In genomic region chrX:160179032-160179431, GRCm38 (mm10) we compare ENCODE assay signal across 18 mouse cellular contexts. TPM values are rescaled to one million over a fixed set of nuclear protein-coding genes. Genes with fewer than 3 reads are reported as not detected.
DNase-seq lines count a peak whose midpoint lies in the region; ATAC-seq and TF ChIP-seq lines count a peak whose summit lies in the region.
"Had no signal": no experiment of that assay in that cellular context is flagged by ENCODE, and none has a peak within 500 bp of the region (broad histone marks: within the 10 kb centered on the region; RNA-seq: fewer than 3 reads in every experiment).

No protein-coding gene starts in this region.

- no peak for TF ChIP-seq EP300 in heart, adult 2 months (IDR thresholded peaks at IDR 0.05; ENCODE audit: insufficient read depth, low read depth, low read length)

- no peak for TF ChIP-seq POLR2A in heart, adult 2 months (IDR thresholded peaks at IDR 0.05; ENCODE audit: insufficient read depth, low read depth, low read length)

- no peaks in the 10 kb centered on the region for H3K27me3 ChIP-seq in heart, adult 2 months (ENCODE audit: control insufficient read depth, insufficient read depth, low read length)
- H3K27me3 ChIP-seq: stomach, embryonic 15.5 days had no signal

- 62% methylated on average over 3 of the region's 3 CpGs for WGBS in heart, adult 2 months

- no peaks in the 10 kb centered on the region for H3K36me3 ChIP-seq in heart, adult 2 months (ENCODE audit: control insufficient read depth, insufficient read depth, low read length)
- H3K36me3 ChIP-seq in ES-E14 (ENCODE audit: control insufficient read depth, insufficient read depth, low read length, poor library complexity, severe bottlenecking) = no peaks in the 10 kb centered on the region
- H3K36me3 ChIP-seq: limb, embryonic 15.5 days; stomach, embryonic 15.5 days had no signal

- in situ Hi-C loops in ES-E14 (cut with MboI; ENCODE audit: low sequenced_read_pairs in 2 of 2, unreplicated experiment in 2 of 2) = loop anchor here in 1 of 2 experiments (25.0 kb wide), 2 partner anchors 433 to 858 kb away; no protein-coding TSS in a partner anchor

- DNase-seq in heart, adult 2 months = no peak
- DNase-seq in heart, adult 11 months = no peak
- no peak for DNase-seq in left cerebral cortex, adult 2 months (ENCODE audit: extremely low spot score in 1 of 2, low spot score in 2 of 2)
- DNase-seq in left cerebral cortex, adult 18-20 months (ENCODE audit: low spot score in 2 of 2) = no peak
- DNase-seq in 416B (ENCODE audit: low read depth) (peak; percentile 1), ES-E14 (ENCODE audit: low read depth, low spot score) (no peak)
- no peak for DNase-seq in spleen, adult 18-20 months
- DNase-seq: cerebellum, adult 11-12 months; gastrocnemius, postnatal 36 days; kidney, adult 11 months; retina, postnatal 1 day; thymus, postnatal 36 days had no signal

- TF ChIP-seq CTCF in heart, adult 2 months (IDR thresholded peaks at IDR 0.05) = peak; percentile 45
- TF ChIP-seq CTCF in left cerebral cortex, adult 2 months (IDR thresholded peaks at IDR 0.05) = peak; percentile 41

- H3K4me1 ChIP-seq in heart, adult 2 months (ENCODE audit: control insufficient read depth, insufficient read depth, low read length) = no peaks in the 10 kb centered on the region
- H3K4me1 ChIP-seq in ES-E14 (ENCODE audit: control insufficient read depth in 2 of 2, insufficient read depth in 2 of 2, low read length in 2 of 2, poor library complexity in 1 of 2) = no peaks in the 10 kb centered on the region
- H3K4me1 ChIP-seq: limb, embryonic 15.5 days; stomach, embryonic 15.5 days had no signal

- H3K79me2 ChIP-seq in heart, adult 2 months (replicated peaks; ENCODE audit: control insufficient read depth, insufficient read depth, low read length) = no peaks in the 10 kb centered on the region

- H3K27ac ChIP-seq in heart, adult 2 months = no peak overlapping the region
- no peak overlapping the region for H3K27ac ChIP-seq in left cerebral cortex, adult 2 months
- H3K27ac ChIP-seq in ES-E14 (ENCODE audit: insufficient read depth, low read depth, low read length, poor library complexity, severe bottlenecking) = no peak overlapping the region
- H3K27ac ChIP-seq: limb, embryonic 15.5 days; stomach, embryonic 15.5 days had no signal

- H3K9ac ChIP-seq in heart, adult 2 months (ENCODE audit: low read depth, low read length) = no peak overlapping the region
- H3K9ac ChIP-seq in ES-E14 (ENCODE audit: insufficient read depth, low read depth, low read length, poor library complexity, severe bottlenecking) = no peak overlapping the region
- H3K9ac ChIP-seq: limb, embryonic 15.5 days; stomach, embryonic 15.5 days had no signal

- no peak for ATAC-seq in inflammation-experienced regulatory T-cells, adult 6 months
- ATAC-seq: forebrain, embryonic 16.5 days; lung, postnatal 0 days had no signal

- no peaks in the 10 kb centered on the region for H3K9me3 ChIP-seq in ES-E14 (ENCODE audit: control insufficient read depth, insufficient read depth, low read depth, low read length)
- H3K9me3 ChIP-seq: limb, embryonic 15.5 days; stomach, embryonic 15.5 days had no signal

- intact Hi-C loops in heart, adult 2 months (cut with DNase I) = no loop called here
- intact Hi-C loops in left cerebral cortex, adult 2 months (cut with DNase I) = no loop called here

- no peak overlapping the region for H3K4me3 ChIP-seq in heart, adult 2 months
- no peak overlapping the region for H3K4me3 ChIP-seq in left cerebral cortex, adult 2 months
- no peak overlapping the region for H3K4me3 ChIP-seq in ES-E14 (ENCODE audit: insufficient read depth in 1 of 2, low read depth in 1 of 2, low read length in 2 of 2, poor library complexity in 1 of 2, severe bottlenecking in 1 of 2)
- H3K4me3 ChIP-seq: limb, embryonic 15.5 days; myocyte; stomach, embryonic 15.5 days had no signal

TF ChIP-seq in ES-E14, 5 proteins besides CTCF, POLR2A, EP300 and RAD21:
- no peak for TF ChIP-seq ZC3H11A (IDR thresholded peaks at IDR 0.05; ENCODE audit: borderline replicate concordance, low read depth, low read length)
- no peak for TF ChIP-seq CHD2 (IDR thresholded peaks at IDR 0.05; ENCODE audit: low read depth, low read length)
- TF ChIP-seq HCFC1 (IDR thresholded peaks at IDR 0.05; ENCODE audit: borderline replicate concordance, insufficient read depth, low read length) = no peak
- peak; percentile 78 for TF ChIP-seq MAFK (IDR thresholded peaks at IDR 0.05; ENCODE audit: insufficient read depth, low read depth, low read length)
- no peak for TF ChIP-seq ZNF384 (IDR thresholded peaks at IDR 0.05; ENCODE audit: low read depth, low read length)

RNA-seq across cellular contexts. Expression of gene Pdha1, which starts 40.8 kb away (rescaled TPM):
- total RNA-seq in heart, adult 2 months (2021) = 1,000 to 10,000 TPM in 1 of 2 experiments, 100 to 1,000 TPM in 1; 973 to 1,220 TPM
- polyA plus RNA-seq in heart, adult 2 months (2012; rRNA removed) = 465 and 602 TPM in 2 replicates
- 100 to 1,000 TPM; 204 to 231 TPM for total RNA-seq in left cerebral cortex, adult 2 months (2021)
- total RNA-seq in left cerebral cortex, adult 18-20 months (2021) = 100 to 1,000 TPM; 229 to 231 TPM
- total RNA-seq in ES-E14 (2012; rRNA removed) = 159 and 160 TPM in 2 replicates
- polyA plus RNA-seq in inflammation-experienced regulatory T-cells, adult 6 months (2017; shearing (Covaris generic)) = 100 to 1,000 TPM; 148 to 182 (median 169) TPM
